Mouse (Mus musculus): ENCODE results near the gene 4930503B20Rik.
A peak's percentile ranks its signal among the peaks of the same experiment; 100 is the strongest.

Gene 4930503B20Rik

DNA sequence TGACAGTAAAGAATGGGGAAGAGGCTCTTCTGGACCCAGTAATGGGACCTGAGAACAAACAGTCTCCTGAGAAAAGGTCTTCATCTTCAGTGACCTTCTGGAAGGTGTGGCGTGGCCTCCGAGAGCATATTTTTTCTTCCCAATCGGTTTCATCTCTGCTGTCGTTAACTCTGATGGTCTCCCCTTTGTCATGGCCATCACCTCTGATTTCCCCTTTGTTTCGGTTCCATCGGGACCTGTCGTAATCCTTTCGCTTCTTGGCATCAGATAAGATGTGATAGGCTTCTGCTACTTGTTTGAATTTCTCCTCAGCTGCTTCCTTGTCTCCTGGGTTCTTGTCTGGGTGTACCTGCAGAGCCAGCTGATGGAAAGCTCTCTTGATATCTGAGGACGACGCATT lies 401 bp downstream of the 4930503B20Rik start:
- DNase-seq (ENCODE audit: low spot score): no peak

DNA sequence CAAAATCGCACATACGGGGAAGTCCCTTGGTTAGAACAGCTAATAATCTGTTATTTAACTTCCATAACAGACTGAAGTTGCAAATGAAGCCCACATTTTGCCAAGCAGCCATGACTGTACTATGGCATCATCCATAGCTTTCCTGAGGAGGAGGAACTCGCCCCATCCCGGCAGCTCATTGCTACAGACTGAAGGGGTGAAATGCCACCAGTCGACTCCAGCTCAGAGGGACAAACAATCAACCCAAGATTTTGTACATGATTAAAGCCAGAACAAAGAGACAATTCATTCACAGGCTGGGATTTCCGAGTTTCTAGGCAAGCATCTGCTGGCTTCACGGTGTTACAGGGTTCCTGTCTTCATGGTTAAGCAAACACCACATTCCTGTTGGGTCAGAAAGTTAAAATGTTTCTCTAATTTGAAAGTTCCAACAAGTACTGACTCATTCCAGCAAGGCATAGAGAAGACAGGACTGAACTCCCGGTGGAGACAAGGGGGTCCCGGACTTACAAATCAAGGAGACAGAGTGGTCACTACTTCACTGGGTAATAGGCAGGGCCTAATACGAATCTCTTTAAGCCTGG lies 1.7 kb downstream of the 4930503B20Rik start:
- DNase-seq (ENCODE audit: low spot score): no peak

- peak; percentile 40 for DNase-seq (ENCODE audit: low spot score)
These were observed 9.2 kb downstream of the 4930503B20Rik start for GRCm38 (mm10) chr3:146641818-146642427.

GRCm38 (mm10) chr3:146632506-146632905 lies 18.6 kb downstream of the 4930503B20Rik start:
- DNase-seq (ENCODE audit: low spot score): no peak

DNA sequence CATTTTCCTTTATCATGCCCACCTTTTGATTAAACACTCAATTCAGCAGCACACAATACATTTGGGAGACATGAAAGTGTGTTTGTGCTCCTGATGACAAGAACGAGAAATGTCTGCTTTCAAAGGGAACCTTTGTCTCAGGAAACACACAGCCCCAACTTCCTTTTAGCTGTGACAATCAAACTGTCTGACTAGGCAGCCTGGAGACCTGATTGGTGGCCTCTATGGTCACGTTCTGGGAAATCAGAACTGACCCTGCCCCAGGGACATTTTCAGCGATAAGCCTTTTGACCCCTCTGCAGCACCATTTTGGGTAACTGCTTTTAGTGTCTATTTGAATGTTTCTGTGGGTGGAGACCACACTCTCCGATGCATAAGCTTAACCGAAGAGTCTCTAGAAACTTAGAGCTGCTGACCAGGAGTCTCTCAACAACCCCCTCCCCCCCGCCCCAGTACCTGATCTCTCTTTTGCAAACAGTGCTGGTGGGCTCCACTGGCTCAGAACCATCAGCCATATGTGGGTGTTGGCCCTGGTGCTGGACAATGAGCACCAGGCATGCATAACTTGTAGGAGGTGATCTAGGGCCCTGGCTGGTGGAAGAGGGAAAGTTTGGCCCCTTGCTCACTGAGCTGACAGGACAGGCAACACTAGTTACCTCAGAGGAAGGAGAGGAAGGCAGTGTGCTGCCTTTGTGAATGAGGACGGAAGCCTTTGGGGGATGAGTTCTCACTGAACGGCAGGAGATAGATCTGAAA lies 22.7 kb downstream of the 4930503B20Rik start:
- DNase-seq (ENCODE audit: low spot score): no peak

GRCm38 (mm10) chr3:146625766-146626165 lies 25.4 kb downstream of the 4930503B20Rik start:
- DNase-seq (ENCODE audit: low spot score): no peak

DNA sequence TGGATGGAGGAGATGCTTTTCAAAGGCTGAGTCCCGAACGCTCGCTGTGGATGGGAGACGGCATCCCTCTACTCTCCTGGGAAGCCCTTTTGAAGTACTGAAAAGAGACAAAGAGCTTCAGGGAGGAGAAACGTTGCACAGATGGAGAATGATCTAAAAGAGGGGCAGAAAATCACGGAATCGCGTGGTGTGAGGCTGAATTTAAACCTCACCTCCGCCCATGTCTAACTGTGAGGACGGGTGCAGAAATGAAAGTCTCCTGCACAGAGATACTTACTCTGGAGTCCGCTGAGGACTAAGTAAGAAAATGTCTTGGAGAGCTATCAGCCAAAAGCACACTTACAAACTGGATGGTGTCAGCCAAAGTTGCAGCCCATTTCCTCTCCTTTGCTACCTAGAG lies 29.2 kb downstream of the 4930503B20Rik start:
- DNase-seq (ENCODE audit: low spot score): no peak

DNA sequence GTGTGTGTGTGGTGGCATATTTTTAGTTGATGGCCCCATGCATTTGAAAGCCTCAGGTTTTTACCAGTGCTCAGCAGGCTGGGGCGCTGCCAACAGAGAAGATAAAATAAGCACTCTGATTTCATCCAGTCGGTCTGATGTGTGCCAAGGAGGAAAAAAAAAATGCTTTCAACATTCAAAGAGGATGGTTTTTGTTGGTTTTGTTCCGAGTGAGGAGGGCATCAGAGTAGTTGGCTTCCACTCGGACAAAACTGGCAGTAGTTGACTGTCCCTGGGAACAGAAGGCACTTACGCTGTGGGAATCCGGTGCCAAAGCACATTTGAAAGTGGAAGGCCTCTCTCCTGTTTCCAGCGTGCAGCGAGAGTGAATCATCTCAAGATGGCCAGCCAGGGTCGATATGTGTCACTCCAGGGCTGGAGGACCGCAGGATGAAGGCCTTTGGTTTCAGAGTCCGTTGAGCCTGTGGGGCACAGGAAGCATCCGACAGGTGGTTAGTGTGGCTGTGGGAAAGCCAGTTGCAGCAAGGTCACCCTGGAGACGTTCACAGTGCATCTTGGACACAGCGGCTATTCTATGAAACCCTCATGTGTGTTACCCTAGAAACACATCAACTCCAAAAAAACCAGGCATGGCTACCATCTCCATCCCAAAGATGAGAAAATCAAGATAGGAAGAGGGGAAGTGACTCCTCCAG lies 30.4 kb downstream of the 4930503B20Rik start:
- DNase-seq (ENCODE audit: low spot score): peak; percentile 31

DNA sequence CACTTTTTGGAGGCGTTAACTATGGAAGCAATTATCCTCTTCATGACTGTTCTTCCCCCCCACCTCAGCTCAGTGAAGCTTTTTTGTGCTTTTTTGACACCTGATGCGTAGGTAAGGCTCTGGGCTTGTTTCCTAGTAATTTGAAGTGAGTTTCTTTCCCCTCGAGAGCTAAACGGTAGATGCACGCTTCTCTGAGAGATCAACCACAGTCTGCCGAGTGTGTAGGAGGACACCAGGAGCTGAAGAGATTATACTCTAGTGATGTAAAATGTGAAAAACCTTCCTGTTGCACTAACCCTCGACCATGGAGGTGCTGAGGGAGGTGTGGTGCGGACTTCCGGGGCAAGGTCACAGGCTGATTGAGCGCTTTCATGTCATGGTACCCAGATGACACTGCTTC lies 31.0 kb downstream of the 4930503B20Rik start:
- no peak for DNase-seq (ENCODE audit: low spot score)

GRCm38 (mm10) chr3:146618357-146618756 lies 32.8 kb downstream of the 4930503B20Rik start:
- no peak for DNase-seq (ENCODE audit: low spot score)

- DNase-seq (ENCODE audit: low spot score): no peak
These were observed 33.2 kb downstream of the 4930503B20Rik start for GRCm38 (mm10) chr3:146617946-146618345.

DNA sequence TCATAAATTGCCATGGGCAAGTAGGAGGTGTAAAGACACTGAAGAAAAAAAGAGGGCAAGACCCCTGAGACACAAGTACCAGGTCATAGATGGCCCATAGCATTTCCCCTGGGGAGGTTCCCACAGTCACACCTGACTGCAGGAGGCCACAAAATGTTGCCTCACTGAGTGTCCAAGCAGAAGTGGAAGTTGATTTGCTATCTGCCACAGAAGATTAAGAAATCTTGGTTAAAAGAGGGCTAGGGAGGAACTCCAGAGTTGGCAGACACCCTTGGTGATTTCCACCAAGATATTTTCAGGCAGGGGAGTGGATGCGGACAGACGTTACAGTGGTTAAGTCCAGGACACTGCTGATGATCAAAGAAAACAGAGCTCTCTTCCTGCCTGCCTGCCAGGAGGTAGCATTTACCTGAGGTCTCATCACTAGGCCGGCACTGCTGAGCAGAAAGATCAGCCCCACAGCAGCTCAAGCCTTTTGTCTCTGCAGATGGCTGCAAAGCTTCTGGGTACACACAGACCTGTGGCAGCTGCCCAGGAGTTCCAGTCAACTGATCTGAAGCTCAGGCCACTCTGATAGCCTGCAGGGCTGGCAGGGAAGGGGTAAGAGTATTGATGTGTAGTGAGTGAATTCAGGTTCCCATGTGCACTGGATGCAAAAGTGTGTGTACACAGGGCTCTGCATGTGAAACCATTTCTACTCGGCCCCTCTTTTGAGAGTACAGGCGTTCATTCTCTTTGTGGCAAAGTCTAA lies 34.4 kb downstream of the 4930503B20Rik start:
- no peak for DNase-seq (ENCODE audit: low spot score)

DNA sequence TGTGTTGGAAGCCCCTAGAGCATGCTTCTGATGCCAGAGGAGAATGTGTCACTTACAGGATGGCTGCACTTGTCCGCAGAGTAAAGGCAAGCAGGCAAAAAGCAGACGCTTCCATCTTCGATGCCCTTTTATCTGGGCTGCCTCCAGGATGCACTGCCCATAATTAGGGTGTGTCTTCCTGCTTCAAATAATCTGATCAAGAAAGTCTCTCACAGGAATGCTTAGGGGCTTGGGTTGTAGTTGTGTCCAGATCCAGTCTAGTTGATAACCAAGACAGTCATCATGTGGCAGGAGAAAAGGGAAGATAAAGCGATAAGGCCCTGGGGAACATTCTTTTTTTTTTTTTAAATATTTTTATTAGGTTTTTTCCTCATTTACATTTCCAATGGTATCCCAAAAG lies 35.6 kb downstream of the 4930503B20Rik start, which contains the start of gene Dnase2b:
Dnase2b (minus strand) TSS at position 101 of the 400 bp plus-strand sequence.
- no peak for DNase-seq (ENCODE audit: low spot score)

GRCm38 (mm10) chr3:146611821-146612220 lies 39.3 kb downstream of the 4930503B20Rik start:
- no peak for DNase-seq (ENCODE audit: low spot score)

DNA sequence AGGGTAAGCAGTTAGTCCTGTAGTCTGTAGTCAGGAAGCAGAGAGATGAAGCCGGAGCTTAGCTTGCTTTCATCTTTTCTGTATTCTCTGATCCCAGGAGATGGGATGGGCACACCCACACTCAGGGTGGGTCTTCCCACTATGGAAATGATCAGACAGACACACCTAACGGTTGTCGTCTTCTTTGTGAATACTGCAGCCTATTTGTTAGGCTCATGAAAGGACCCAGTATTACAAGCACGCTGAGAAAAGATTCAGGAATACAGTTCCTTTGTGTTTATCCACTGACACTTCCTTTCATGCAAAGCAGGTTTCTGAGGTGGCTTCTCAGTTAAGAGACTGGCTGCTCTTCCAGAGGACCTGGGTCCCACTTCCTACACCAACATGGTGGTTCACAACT lies 39.9 kb downstream of the 4930503B20Rik start:
- no peak for DNase-seq (ENCODE audit: low spot score)

DNA sequence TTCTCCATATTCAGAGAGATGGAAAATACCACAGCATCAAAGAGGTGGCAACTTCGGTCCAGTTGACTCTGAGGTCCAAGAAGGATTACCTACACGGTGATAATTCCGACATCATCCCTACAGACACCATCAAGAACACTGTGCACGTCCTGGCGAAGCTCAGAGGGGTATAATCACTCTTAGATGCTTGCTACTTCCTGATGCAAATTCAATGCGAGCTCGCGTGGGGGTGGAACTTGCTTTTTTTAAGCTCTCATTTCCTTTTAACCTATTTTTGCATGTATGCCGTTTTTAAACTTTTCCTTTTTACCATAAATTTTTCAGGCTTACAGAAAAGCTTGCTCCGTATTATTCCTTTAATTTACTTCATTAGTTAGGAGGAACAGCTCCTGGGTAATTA lies 40.8 kb downstream of the 4930503B20Rik start:
- no peak for DNase-seq (ENCODE audit: low spot score)

DNA sequence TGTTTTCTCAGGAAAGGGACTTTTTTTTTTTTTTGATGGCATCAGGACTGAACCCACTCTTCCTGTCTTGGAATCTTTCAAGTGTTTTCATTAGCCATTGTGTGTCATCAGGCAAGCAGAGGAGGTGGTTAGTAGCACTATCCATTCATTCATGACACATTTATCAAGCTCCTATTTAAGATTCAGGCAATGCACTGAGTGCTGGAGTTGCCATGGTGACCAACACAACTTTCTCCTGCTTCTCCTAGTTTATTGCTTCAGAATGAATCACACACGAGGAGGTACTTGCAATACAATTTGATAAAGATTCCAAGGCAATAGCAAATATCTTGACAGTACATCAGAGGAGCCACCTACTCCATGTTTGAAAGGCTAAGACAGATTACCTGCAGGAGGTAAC lies 43.7 kb downstream of the 4930503B20Rik start:
- DNase-seq (ENCODE audit: low spot score): peak; percentile 27

- no peak for DNase-seq (ENCODE audit: low spot score)
These were observed 46.5 kb downstream of the 4930503B20Rik start for GRCm38 (mm10) chr3:146604647-146605046.

DNA sequence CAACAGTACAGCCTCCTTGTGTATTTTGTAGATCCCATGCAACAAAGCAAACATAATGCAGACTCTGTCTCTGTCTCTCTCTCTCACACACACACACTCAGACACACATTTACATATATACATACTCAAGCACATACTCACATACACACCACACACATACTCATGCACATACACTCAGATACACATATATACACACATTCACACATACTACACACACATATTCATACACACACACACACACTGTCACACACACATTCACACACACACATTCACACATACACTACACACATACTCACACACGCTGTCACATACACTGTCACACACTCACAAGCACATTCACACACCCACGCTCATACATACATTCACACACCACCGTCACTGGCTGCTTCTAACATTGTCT lies 48.6 kb downstream of the 4930503B20Rik start:
- DNase-seq (ENCODE audit: low spot score): no peak

GRCm38 (mm10) chr3:146601205-146601604 lies 49.9 kb downstream of the 4930503B20Rik start:
- no peak for DNase-seq (ENCODE audit: low spot score)

DNA sequence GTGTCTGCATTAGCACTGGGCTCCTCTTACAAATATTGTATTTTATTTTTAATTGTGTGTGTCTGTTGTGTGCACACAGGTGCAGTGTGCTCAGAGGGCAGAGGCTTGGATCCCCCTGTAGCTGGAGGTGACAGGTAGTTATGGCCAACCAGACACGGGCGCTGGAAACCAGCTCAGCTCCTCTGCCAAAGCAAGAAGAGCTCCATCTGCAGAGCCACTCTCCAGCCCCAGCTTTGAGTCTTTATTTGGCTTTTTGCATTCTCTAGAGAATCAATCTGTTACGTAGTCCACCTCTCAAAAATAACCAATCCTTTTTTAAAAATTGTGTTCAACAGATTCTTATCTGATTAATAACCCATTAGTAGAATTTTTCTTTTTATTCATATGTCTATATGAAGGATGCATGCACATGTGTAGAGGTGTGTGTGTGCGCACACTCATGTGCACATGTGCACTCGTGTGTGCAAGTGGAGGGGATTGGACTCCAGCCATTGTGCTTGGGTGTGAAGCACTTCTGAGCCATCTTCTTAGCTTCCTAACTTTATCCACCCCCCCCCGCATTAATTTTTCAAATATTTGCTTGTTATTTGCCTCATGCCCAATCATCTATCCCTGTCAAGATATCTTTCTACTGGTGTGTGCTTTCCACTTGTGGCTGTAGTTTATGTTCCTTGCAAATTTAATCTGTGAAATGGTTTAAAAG lies 51.8 kb downstream of the 4930503B20Rik start:
- DNase-seq (ENCODE audit: low spot score): no peak
